Mouse (Mus musculus): ENCODE data around the gene Olfr955.

Gene Olfr955

GRCm38 (mm10) chr9:39471844-39472243 is at the start of gene Olfr955:
Olfr955 (minus strand) TSS chr9:39471944.
- DNase-seq (ENCODE audit: low spot score) = no peak

GRCm38 (mm10) chr9:39518595-39518994 is 46.9 kb upstream of the Olfr955 start:
- DNase-seq (ENCODE audit: low spot score) = no peak

DNA sequence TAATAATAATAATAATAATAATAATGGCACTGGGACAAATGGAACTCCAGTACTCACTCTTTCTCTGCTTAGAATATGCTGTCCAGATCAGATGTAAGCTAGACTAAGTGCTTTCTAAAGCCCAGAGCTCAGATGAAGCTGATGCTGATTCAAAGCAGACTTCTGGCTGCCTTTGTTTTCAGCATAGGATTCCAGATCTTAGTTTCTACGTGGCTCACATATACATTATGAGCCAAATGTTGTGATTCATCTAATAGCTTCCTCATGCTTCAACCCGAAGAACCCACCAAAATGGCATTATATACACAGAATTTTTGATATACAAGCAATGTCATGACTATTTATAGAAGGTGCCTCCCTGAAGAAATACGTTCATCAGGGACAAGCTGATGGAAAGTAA is 43.8 kb upstream of the Olfr955 start, which contains the start of gene Olfr957:
Gene Olfr957 (minus strand): TSS at position 279 of the 400 bp plus-strand sequence.
- DNase-seq (ENCODE audit: low spot score) = no peak

DNA sequence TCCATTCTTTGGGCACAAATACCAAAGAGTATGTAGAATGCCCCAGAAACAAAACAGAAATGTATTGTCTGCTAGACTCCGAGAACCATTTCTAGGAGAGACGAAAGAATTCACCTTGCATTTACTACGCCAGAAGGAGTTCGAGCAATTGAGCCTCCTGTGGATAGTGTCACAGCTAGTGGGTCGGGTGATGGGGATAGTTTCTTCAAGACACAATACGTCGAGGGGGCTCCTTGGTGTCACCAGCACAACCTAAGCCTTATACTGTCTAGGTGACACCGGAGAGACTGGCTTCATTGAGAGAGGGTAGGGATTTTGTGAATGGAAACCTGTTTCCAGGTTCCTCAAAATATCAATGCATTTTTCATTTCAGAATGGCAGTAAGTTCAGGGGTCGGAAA is 37.7 kb upstream of the Olfr955 start:
- no peak for DNase-seq (ENCODE audit: low spot score)

GRCm38 (mm10) chr9:39508998-39509397 is 37.3 kb upstream of the Olfr955 start:
- DNase-seq (ENCODE audit: low spot score) = no peak

- no peak for DNase-seq (ENCODE audit: low spot score)
Measured at GRCm38 (mm10) chr9:39493895-39494294, 22.2 kb upstream of the Olfr955 start, which contains the start of gene Olfr44. Olfr44 (minus strand) TSS chr9:39493995.

DNA sequence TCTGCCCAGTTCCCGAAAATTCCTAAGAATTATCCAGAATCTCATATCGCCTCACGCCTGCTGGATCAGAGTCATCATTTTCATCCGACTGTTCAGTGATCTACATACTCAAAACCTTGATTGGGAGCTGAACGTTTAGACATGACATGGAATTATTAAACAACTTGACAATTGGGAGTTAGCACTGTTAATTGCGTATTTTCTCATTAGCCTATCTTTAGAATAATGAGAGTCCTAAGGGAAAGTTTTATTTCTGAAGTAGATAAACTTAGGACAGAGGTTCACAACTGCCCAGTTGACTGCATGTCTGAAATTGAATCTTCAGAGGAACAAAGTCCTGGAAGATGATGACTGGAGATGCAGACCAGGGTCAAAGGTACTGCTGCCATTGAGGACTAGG is 15.3 kb downstream of the Olfr955 start, which contains the start of gene Olfr954:
Gene Olfr954 (plus strand): TSS at position 301 of the 400 bp plus-strand sequence.
- no peak for DNase-seq (ENCODE audit: low spot score)

DNA sequence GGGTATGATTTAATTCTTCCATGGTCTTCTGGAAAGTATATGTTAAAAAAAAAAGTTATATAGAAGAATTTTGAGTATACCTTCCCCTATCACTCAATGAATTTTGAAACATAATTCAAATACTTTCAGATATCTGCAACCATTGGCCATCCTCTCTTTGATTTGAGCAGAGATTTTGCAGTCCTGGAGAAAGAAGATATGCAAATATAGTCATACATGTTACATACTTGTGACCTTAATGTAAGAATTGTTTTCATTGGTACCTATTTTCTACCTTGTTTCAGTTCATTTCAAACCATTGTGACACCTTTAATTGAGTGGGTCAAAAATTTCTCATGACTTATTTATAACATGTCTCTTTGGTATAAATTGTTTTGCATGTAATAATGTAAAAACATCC is 44.7 kb downstream of the Olfr955 start, which contains the start of gene Olfr952:
Gene Olfr952 (minus strand): TSS at position 101 of the 400 bp plus-strand sequence.
- no peak for DNase-seq (ENCODE audit: low spot score)
